Mouse (Mus musculus) forebrain, embryonic 13.5 days (tissue): ENCODE data around the gene Ifna11. TPM values are rescaled to one million over a fixed set of nuclear protein-coding genes. Genes with fewer than 3 reads are reported as not detected.
"Not testable (repeated sequence)": the region's sequence is repeated elsewhere in the genome, so short reads cannot be mapped to it uniquely, and the experiment has no call there.

Experiments
- ATAC-seq: fragments of 200-750 bp; cut with Nextera tagmentation; 2 replicates; pipeline ENCODE4 v1.8.0; 2017
- H3K27ac ChIP-seq: fragments of 300-500 bp; sonication (generic); 2 replicates; pipeline ENCODE4 v1.5.1; 2015; ENCODE audit warnings: inconsistent platforms, mild to moderate bottlenecking, moderate library complexity
- H3K27me3 ChIP-seq: fragments of 300-500 bp; sonication (generic); 2 replicates; pipeline ENCODE4 v1.6.1; 2015; ENCODE audit warnings: mild to moderate bottlenecking, inconsistent platforms
- H3K36me3 ChIP-seq: fragments of 300-500 bp; sonication (generic); 2 replicates; pipeline ENCODE4 v1.6.1; 2015; ENCODE audit warnings: mild to moderate bottlenecking, inconsistent platforms; ENCODE audit not compliant: poor library complexity, severe bottlenecking
- H3K4me1 ChIP-seq: fragments of 300-500 bp; sonication (generic); 2 replicates; pipeline ENCODE4 v1.6.1; 2015; ENCODE audit warnings: inconsistent platforms
- H3K4me2 ChIP-seq: fragments of 300-500 bp; sonication (generic); 2 replicates; pipeline ENCODE4 v1.6.1; 2015; ENCODE audit warnings: inconsistent platforms, mild to moderate bottlenecking, moderate library complexity
- H3K4me3 ChIP-seq: fragments of 300-500 bp; sonication (generic); 2 replicates; pipeline ENCODE4 v1.5.1; 2015; ENCODE audit warnings: mild to moderate bottlenecking, inconsistent platforms
- H3K9ac ChIP-seq: fragments of 300-500 bp; sonication (generic); 2 replicates; pipeline ENCODE4 v1.6.1; 2015; ENCODE audit warnings: mild to moderate bottlenecking, inconsistent platforms
- H3K9me3 ChIP-seq: fragments of 300-500 bp; sonication (generic); replicated peaks from 2 replicates; pipeline ENCODE4 v1.6.1; 2016; ENCODE audit warnings: inconsistent platforms
- WGBS: fragments of 180-500 bp; shearing (Covaris S2); methylation state at CpG from one replicate; pipeline ENCODE4 v1.1.7; 2015; 5-methylcytosine and 5-hydroxymethylcytosine counted together
- polyA plus RNA-seq: library from polyadenylated mRNA; unstranded; fragments of >200 nt; fragmentation: Nextera tagmentation; extraction: Ambion mirVana; gene quantifications from 2 replicates; pipeline ENCODE4 v1.2.1, GENCODE M21; 2015

Ifna11 gene
- polyA plus RNA-seq: not detected in 2 replicates

- H3K36me3 ChIP-seq: no peaks in the 10 kb centered on the region
- peaks cover 3% of the 10 kb centered on the region; the same call in 1 of the 2 replicates for H3K27me3 ChIP-seq
- H3K4me3 ChIP-seq: no peak within 1 kb of the TSS
- no peak within 1 kb of the TSS for H3K9ac ChIP-seq
- H3K27ac ChIP-seq: no peak within 1 kb of the TSS
- 75% methylated on average over 1 of the region's 1 CpGs for WGBS
- ATAC-seq: no peak
- no peaks in the 10 kb centered on the region for H3K9me3 ChIP-seq
- H3K4me1 ChIP-seq: no peaks in the 10 kb centered on the region
- H3K4me2 ChIP-seq: no peak within 1 kb of the TSS
These were observed at the start of gene Ifna11 for GRCm38 (mm10) chr4:88819659-88820058. TSS of gene Ifna11 (plus strand) at chr4:88819959.

GRCm38 (mm10) chr4:88773534-88773933 is 46.2 kb upstream of the Ifna11 start, which contains the start of gene Gm13290:
TSS of gene Gm13290 (plus strand) at chr4:88773834.
- not testable (repeated sequence) for H3K9me3 ChIP-seq, ATAC-seq, H3K9ac ChIP-seq, H3K4me2 ChIP-seq, H3K27me3 ChIP-seq, H3K27ac ChIP-seq, H3K4me1 ChIP-seq, H3K36me3 ChIP-seq, H3K4me3 ChIP-seq
- no CpG with 5 or more reads among the region's 32 CpGs for WGBS

- ATAC-seq, H3K4me2 ChIP-seq, H3K9ac ChIP-seq, H3K27me3 ChIP-seq, H3K4me3 ChIP-seq, H3K9me3 ChIP-seq, H3K27ac ChIP-seq, H3K4me1 ChIP-seq, H3K36me3 ChIP-seq: not testable (repeated sequence)
- no CpG with 5 or more reads among the region's 29 CpGs for WGBS
These were observed 43.1 kb upstream of the Ifna11 start, which contains the start of gene Gm13289 for GRCm38 (mm10) chr4:88776622-88777021. TSS of gene Gm13289 (plus strand) at chr4:88776922.

GRCm38 (mm10) chr4:88779550-88779949 is 40.2 kb upstream of the Ifna11 start, which contains the start of gene Gm13272:
TSS of gene Gm13272 (plus strand) at chr4:88779850.
- H3K27ac ChIP-seq, H3K9me3 ChIP-seq, ATAC-seq, H3K27me3 ChIP-seq, H3K4me1 ChIP-seq, H3K4me3 ChIP-seq, H3K36me3 ChIP-seq, H3K4me2 ChIP-seq, H3K9ac ChIP-seq: not testable (repeated sequence)
- WGBS: no CpG with 5 or more reads among the region's 29 CpGs

DNA sequence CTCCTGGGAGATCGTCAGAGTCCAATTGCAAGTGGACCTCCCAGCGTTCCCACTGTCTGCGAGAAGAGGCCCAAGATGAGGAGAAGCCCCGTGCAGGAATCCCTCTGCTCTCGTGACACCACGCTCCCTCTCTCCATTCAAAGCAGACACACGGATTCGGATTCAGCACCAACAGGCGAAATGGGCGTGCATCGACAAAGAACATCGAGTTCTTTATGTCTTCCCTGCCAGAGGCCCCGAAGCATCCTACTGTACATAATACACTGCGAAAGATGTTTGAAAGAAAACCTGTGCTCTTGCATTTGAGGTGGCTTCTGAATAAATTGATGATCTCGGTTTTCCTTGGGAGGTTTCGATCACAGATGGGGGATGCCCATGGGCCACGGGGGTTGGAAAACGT is 39.4 kb upstream of the Ifna11 start:
- H3K27me3 ChIP-seq, H3K27ac ChIP-seq, H3K4me2 ChIP-seq, H3K9ac ChIP-seq, H3K4me3 ChIP-seq, H3K4me1 ChIP-seq, H3K36me3 ChIP-seq, ATAC-seq, H3K9me3 ChIP-seq: not testable (repeated sequence)
- 51% methylated on average over 15 of the region's 18 CpGs for WGBS

DNA sequence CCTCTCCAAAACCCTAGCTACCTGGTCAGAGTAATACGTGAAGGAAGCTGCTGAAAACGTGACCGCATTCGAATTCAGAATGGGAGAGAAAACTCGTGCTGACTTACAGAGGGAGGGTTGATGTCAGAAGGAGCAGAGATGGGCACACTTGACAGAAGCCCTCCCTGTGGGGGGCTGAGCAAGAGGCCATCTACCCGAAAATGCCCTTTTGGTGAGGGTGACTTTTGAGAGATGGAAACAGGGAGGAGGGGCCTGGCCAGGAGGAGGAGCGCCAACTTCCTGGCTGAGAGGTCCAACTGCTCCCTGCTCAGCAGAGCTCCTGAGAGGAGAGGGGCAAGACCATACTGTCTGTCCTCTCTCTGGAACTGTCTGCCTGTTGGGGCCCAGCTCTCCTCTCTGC is 37.9 kb upstream of the Ifna11 start, which contains the start of gene Ifnz:
Gene Ifnz, plus strand, starts transcription at position 301 of the 400 bp plus-strand sequence.
- not testable (repeated sequence) for H3K9ac ChIP-seq, H3K4me1 ChIP-seq, H3K9me3 ChIP-seq, H3K4me3 ChIP-seq, ATAC-seq, H3K36me3 ChIP-seq, H3K27me3 ChIP-seq, H3K27ac ChIP-seq
- H3K4me2 ChIP-seq: peak within 1 kb of the TSS; percentile 46
- WGBS: 26% methylated on average over 5 of the region's 7 CpGs

DNA sequence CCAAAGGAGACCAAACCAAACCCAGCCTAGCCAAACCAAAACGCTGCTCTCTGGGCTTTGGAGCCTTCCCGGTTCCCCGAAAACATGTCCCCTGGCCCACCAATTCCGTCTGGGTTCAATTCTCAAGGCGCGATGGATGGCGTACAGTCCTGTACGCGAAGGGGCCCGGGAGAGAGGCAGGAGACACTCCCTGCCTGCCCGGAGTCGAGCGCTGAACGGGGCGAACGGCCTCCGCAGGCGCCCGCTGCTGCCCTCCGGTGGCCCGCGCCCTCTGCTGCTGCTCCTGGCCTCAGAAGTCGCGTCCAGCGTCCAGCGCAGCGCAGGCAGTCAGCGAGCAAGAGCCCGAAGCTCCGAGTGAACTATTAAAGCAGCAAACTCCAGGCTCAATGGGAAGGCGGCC is 37.4 kb upstream of the Ifna11 start:
- not testable (repeated sequence) for H3K36me3 ChIP-seq, ATAC-seq, H3K27ac ChIP-seq, H3K9ac ChIP-seq, H3K27me3 ChIP-seq, H3K4me3 ChIP-seq, H3K9me3 ChIP-seq, H3K4me1 ChIP-seq
- peak overlapping the region; percentile 46 for H3K4me2 ChIP-seq
- 0% methylated on average over 5 of the region's 31 CpGs for WGBS

- not testable (repeated sequence) for ATAC-seq, H3K27ac ChIP-seq, H3K4me2 ChIP-seq, H3K27me3 ChIP-seq, H3K4me1 ChIP-seq, H3K36me3 ChIP-seq, H3K9me3 ChIP-seq, H3K9ac ChIP-seq, H3K4me3 ChIP-seq
- no CpG with 5 or more reads among the region's 27 CpGs for WGBS
These were observed 34.4 kb upstream of the Ifna11 start, which contains the start of gene Gm13276 for GRCm38 (mm10) chr4:88785409-88785808. TSS of gene Gm13276 (plus strand) at chr4:88785709.

GRCm38 (mm10) chr4:88788402-88788801 is 31.4 kb upstream of the Ifna11 start, which contains the start of gene Gm13277:
TSS of gene Gm13277 (plus strand) at chr4:88788632.
- WGBS: 0% methylated on average over 3 of the region's 28 CpGs
- ATAC-seq, H3K9ac ChIP-seq, H3K27ac ChIP-seq, H3K9me3 ChIP-seq, H3K4me3 ChIP-seq, H3K27me3 ChIP-seq, H3K4me2 ChIP-seq, H3K36me3 ChIP-seq, H3K4me1 ChIP-seq: not testable (repeated sequence)

DNA sequence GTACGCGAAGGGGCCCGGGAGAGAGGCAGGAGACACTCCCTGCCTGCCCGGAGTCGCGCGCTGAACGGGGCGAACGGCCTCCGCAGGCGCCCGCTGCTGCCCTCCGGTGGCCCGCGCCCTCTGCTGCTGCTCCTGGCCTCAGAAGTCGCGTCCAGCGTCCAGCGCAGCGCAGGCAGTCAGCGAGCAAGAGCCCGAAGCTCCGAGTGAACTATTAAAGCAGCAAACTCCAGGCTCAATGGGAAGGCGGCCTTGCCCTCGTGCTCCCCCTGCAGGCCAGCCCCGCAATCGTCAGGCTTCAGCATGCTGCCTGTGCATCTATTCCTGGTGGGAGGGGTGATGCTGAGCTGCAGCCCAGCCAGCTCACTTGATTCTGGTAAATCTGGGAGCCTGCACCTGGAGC is 28.5 kb upstream of the Ifna11 start, which contains the start of gene Gm13278:
Gene Gm13278, plus strand, starts transcription at position 301 of the 400 bp plus-strand sequence.
- H3K4me3 ChIP-seq, ATAC-seq, H3K4me1 ChIP-seq: not testable (repeated sequence)

GRCm38 (mm10) chr4:88793936-88794675 is 25.7 kb upstream of the Ifna11 start, which contains the start of gene Gm13275:
TSS of gene Gm13275 (plus strand) at chr4:88794487.
- H3K4me1 ChIP-seq, H3K9ac ChIP-seq, H3K4me3 ChIP-seq, H3K27ac ChIP-seq, ATAC-seq, H3K36me3 ChIP-seq, H3K4me2 ChIP-seq, H3K27me3 ChIP-seq, H3K9me3 ChIP-seq: not testable (repeated sequence)
- 0% methylated on average over 13 of the region's 52 CpGs for WGBS

More for the DNA sequence above, 28.5 kb upstream of the Ifna11 start, which contains the start of gene Gm13278:
- not testable (repeated sequence) for H3K27ac ChIP-seq, H3K4me2 ChIP-seq, H3K9me3 ChIP-seq, H3K9ac ChIP-seq, H3K36me3 ChIP-seq, H3K27me3 ChIP-seq
- WGBS: no CpG with 5 or more reads among the region's 28 CpGs

DNA sequence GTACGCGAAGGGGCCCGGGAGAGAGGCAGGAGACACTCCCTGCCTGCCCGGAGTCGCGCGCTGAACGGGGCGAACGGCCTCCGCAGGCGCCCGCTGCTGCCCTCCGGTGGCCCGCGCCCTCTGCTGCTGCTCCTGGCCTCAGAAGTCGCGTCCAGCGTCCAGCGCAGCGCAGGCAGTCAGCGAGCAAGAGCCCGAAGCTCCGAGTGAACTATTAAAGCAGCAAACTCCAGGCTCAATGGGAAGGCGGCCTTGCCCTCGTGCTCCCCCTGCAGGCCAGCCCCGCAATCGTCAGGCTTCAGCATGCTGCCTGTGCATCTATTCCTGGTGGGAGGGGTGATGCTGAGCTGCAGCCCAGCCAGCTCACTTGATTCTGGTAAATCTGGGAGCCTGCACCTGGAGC is 22.7 kb upstream of the Ifna11 start, which contains the start of gene Gm13279:
Gene Gm13279, plus strand, starts transcription at position 301 of the 400 bp plus-strand sequence.
- not testable (repeated sequence) for H3K27me3 ChIP-seq, H3K27ac ChIP-seq, H3K4me1 ChIP-seq, H3K36me3 ChIP-seq, H3K4me2 ChIP-seq, H3K9ac ChIP-seq, H3K4me3 ChIP-seq, ATAC-seq, H3K9me3 ChIP-seq
- WGBS: no CpG with 5 or more reads among the region's 28 CpGs
